Mouse (Mus musculus) intestine, embryonic 16.5 days (tissue): ENCODE results near the gene Sema6d. TPM values are rescaled to one million over a fixed set of nuclear protein-coding genes. Genes with fewer than 3 reads are reported as not detected.

Experiments used
- ATAC-seq: fragments of 200-750 bp; cut with Nextera tagmentation; 2 replicates; pipeline ENCODE4 v1.8.0; 2017; ENCODE audit warnings: moderate TSS enrichment, moderate library complexity
- H3K27ac ChIP-seq: fragments of 300-500 bp; sonication (generic); 2 replicates; pipeline ENCODE4 v1.5.1; 2014; ENCODE audit warnings: mild to moderate bottlenecking, low read length
- H3K27me3 ChIP-seq: fragments of 300-500 bp; sonication (generic); replicated peaks from 2 replicates; pipeline ENCODE4 v1.6.1; 2014; ENCODE audit warnings: low read length, control low read depth, mixed read lengths; ENCODE audit not compliant: control insufficient read depth, insufficient read depth
- H3K36me3 ChIP-seq: fragments of 300-500 bp; sonication (generic); 2 replicates; pipeline ENCODE4 v1.6.1; 2014; ENCODE audit warnings: low read length, control low read depth; ENCODE audit not compliant: control insufficient read depth, insufficient read depth
- H3K4me1 ChIP-seq: fragments of 300-500 bp; sonication (generic); 2 replicates; pipeline ENCODE4 v1.6.1; 2014; ENCODE audit warnings: low read length, control low read depth, mixed read lengths; ENCODE audit not compliant: control insufficient read depth, insufficient read depth
- H3K4me2 ChIP-seq: fragments of 300-500 bp; sonication (generic); 2 replicates; pipeline ENCODE4 v1.6.1; 2014; ENCODE audit warnings: low read depth, low read length, control low read depth
- H3K4me3 ChIP-seq: fragments of 300-500 bp; sonication (generic); 2 replicates; pipeline ENCODE4 v1.5.1; 2014; ENCODE audit warnings: mild to moderate bottlenecking, low read length
- H3K9ac ChIP-seq: fragments of 300-500 bp; sonication (generic); 2 replicates; pipeline ENCODE4 v1.6.1; 2014; ENCODE audit warnings: low read depth, low read length
- H3K9me3 ChIP-seq: fragments of 300-500 bp; sonication (generic); 2 replicates; pipeline ENCODE4 v1.6.1; 2016; ENCODE audit warnings: low read length, control low read depth; ENCODE audit not compliant: control insufficient read depth
- WGBS: fragments of 180-500 bp; shearing (Covaris S2); extraction: QIAGEN DNeasy Blood & Tissue Kit; methylation state at CpG from one replicate; pipeline ENCODE4 v1.1.7; 2014; 5-methylcytosine and 5-hydroxymethylcytosine counted together
- polyA plus RNA-seq: library from polyadenylated mRNA; unstranded; fragments of >200 nt; fragmentation: Nextera tagmentation; extraction: Ambion mirVana; gene quantifications from 2 replicates; pipeline ENCODE4 v1.2.1, GENCODE M21; 2015

The Sema6d gene
- polyA plus RNA-seq, 1 experiment from 2014 or later, result 10.9 TPM

DNA sequence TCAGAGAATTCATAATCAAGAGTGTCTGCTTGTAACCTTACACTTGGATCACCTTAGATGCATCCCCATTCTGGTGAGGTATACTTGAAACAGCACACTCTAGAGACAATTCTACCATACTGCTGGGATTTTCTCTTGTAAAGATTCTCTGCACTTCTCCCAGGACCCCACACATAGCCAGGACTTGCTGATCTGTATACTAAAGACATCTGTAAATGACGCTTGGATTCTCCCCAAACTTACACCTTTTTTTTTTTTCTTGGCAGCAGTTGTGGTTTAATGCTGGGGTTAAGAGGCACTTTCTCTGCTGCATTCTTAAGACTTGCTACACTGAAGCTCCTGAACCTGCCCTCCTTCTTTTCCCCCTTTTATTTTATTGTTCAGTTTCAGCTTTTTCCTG, 68.4 kb downstream of the Sema6d start:
- Histone ChIP-seq H3K9ac (no peak overlapping the region), H3K4me1 (no peaks in the 10 kb centered on the region), H3K4me3 (no peak overlapping the region), H3K27me3 (no peaks in the 10 kb centered on the region), H3K4me2 (no peak overlapping the region), H3K36me3 (no peaks in the 10 kb centered on the region), H3K9me3 (no peaks in the 10 kb centered on the region), H3K27ac (no peak overlapping the region)
- ATAC-seq, result no peak
- WGBS, result 36% methylated on average over 1 of the region's 1 CpGs

DNA sequence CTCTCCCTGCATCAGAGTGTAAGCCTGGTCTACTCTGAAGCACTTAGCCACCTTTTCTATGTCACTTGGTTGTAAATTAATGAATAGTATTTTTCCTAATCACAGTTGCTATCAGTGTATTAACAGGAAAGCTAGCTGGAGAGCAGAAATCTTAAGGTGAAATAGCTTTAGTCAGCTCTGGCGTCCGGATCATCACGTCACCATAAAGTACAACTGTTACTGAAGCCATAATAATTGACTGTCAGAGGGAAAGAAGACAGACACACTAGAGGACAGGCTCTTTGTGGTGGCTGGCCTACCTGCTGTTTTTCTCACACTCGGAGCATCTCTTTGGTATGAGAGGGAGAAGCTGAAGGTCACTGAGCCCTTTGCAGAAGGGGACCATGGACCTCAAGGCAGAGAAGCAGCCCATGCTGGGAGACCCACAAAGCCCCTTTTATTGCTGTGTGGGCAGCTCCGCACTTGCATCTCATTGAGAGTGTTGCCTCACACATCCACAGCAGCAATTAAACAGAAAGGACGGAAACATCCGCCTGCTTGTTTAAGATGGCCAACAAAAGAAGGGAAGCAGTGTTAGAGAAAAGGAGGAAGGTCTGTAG, 72.3 kb downstream of the Sema6d start:
- no peak for ATAC-seq
- Histone ChIP-seq H3K9me3 (no peaks in the 10 kb centered on the region), H3K4me3 (no peak overlapping the region), H3K36me3 (no peaks in the 10 kb centered on the region), H3K27me3 (no peaks in the 10 kb centered on the region), H3K4me2 (no peak overlapping the region), H3K9ac (no peak overlapping the region), H3K27ac (no peak overlapping the region), H3K4me1 (no peaks in the 10 kb centered on the region)
- 55% methylated on average over 7 of the region's 7 CpGs for WGBS

DNA sequence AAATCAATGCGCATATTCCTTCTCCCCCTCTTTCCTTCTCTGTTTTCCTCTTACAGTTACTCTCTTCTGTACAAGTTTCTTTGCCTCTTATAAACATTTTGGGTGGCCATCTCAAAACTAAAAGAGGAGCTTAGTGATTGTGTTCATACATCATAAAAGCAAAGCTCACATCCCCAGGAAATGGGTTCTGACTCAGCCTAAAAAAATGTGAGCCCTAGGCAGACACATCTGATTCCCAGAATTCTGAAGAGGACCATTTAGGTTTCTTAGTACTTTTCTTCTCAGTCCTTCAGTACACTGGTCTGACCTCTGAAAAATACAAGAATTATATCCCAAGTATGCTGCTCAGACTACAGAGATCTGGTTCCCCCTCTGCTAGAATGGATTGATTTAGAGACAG, 78.6 kb downstream of the Sema6d start:
- 81% methylated on average over 1 of the region's 1 CpGs for WGBS
- ATAC-seq, result no peak

DNA sequence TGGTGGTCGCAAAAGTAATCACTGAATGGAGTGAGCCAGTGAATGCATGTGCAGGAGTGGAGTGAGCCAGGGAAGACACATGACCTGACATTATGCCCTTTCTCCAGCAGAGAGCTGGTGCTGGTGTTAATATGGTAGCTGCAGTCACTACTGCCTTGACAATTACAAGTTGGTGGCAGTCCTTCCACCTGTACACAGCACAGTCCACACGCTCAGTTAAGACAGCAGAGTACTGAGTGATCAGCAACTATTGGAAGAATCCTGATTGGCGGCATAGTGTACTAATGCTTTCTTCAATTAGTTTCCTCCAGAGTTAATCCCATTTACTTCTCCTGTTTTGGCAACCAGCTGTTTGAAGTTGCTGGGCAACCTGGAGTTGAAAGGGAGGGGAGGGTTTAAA, 81.9 kb downstream of the Sema6d start:
- Histone ChIP-seq H3K27ac (no peak overlapping the region), H3K9me3 (no peaks in the 10 kb centered on the region), H3K36me3 (no peaks in the 10 kb centered on the region), H3K4me1 (no peaks in the 10 kb centered on the region), H3K4me3 (no peak overlapping the region), H3K4me2 (no peak overlapping the region), H3K27me3 (no peaks in the 10 kb centered on the region), H3K9ac (no peak overlapping the region)
- no peak for ATAC-seq
- WGBS, result 81% methylated on average over 3 of the region's 3 CpGs

More for the DNA sequence above, 78.6 kb downstream of the Sema6d start:
- no peak overlapping the region for H3K4me3 ChIP-seq
- H3K36me3 ChIP-seq, result no peaks in the 10 kb centered on the region
- no peaks in the 10 kb centered on the region for H3K9me3 ChIP-seq
- H3K27me3 ChIP-seq, result no peaks in the 10 kb centered on the region
- H3K4me1 ChIP-seq, result no peaks in the 10 kb centered on the region
- no peak overlapping the region for H3K9ac ChIP-seq
- H3K4me2 ChIP-seq, result no peak overlapping the region
- H3K27ac ChIP-seq, result no peak overlapping the region

- no peaks in the 10 kb centered on the region for H3K9me3 ChIP-seq
- no peaks in the 10 kb centered on the region for H3K36me3 ChIP-seq
- ATAC-seq, result no peak
- 40% methylated on average over 1 of the region's 1 CpGs for WGBS
- no peak overlapping the region for H3K9ac ChIP-seq
- no peak overlapping the region for H3K4me3 ChIP-seq
- H3K27ac ChIP-seq, result no peak overlapping the region
- no peaks in the 10 kb centered on the region for H3K27me3 ChIP-seq
- no peaks in the 10 kb centered on the region for H3K4me1 ChIP-seq
- no peak overlapping the region for H3K4me2 ChIP-seq
These were observed 86.5 kb downstream of the Sema6d start for GRCm38 (mm10) chr2:124176265-124176664.

DNA sequence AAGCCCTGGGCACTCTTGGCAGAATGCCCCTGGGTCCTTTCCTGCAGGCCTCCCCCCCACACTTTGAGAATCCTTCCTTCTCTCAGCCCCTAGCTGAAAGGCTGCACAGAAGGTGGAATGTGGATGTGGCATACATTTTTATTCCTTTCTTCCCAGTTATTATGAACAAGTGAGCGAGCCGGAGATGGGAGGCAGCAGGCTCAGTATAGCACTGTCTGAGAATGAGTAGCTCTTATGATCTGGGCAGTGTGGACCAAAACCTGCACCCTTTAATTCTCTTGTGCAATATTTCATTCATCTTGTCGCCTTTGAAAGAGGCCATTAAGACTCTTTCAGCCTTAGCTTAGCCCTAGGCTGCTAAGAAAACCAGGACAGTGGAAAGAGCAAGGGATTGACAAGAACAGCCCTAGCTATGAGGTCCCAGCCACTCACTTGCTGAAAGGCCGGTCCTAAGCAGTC, 87.0 kb downstream of the Sema6d start:
- WGBS, result 72% methylated on average over 4 of the region's 4 CpGs
- no peaks in the 10 kb centered on the region for H3K36me3 ChIP-seq

DNA sequence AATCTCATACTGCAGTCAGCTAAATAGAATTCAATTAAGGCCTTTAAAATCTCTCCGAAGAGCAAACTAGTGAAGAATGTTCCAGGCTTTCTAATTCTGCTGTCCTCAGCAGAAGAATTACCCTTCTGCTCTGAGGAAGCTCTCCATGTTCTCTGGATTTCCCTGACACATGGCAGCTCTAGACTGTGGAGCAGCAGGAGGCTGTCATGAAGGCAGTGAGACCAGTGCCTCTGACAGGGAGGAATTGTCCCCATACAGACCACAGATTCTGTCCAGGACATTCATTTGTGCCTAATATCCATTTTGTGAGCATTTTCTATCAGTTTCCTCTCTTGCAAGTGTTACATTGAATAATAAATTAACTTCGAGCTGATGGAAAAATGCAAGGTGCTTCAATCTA, 99.5 kb downstream of the Sema6d start:
- 92% methylated on average over 2 of the region's 2 CpGs for WGBS
- H3K4me2 ChIP-seq, result no peak overlapping the region

More for the DNA sequence above, 87.0 kb downstream of the Sema6d start:
- Histone ChIP-seq H3K9ac (no peak overlapping the region), H3K4me2 (no peak overlapping the region), H3K9me3 (no peaks in the 10 kb centered on the region), H3K4me1 (no peaks in the 10 kb centered on the region), H3K27me3 (no peaks in the 10 kb centered on the region), H3K4me3 (no peak overlapping the region), H3K27ac (no peak overlapping the region)
- no peak for ATAC-seq

DNA sequence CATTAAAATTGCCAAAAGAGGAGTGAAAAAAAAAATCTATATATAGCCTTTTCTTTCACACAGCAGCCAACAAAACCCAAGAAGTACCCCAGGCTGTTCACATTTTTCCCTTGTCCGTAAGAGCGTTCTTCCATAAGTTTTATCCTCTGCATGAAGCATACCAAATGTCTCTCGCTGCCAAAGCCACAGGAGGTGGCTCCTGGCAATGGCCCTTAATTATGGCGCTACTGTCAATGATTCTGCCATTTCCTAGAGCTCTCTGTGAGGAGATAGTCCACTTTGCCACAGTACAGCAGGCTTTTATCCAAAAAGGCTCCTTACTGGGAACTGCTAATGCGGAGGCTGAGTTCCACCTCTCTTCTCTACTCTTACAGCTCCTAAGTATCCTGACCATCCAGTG, 104.3 kb downstream of the Sema6d start:
- Histone ChIP-seq H3K36me3 (no peaks in the 10 kb centered on the region), H3K9me3 (no peaks in the 10 kb centered on the region), H3K4me1 (no peaks in the 10 kb centered on the region), H3K27ac (no peak overlapping the region), H3K4me2 (no peak overlapping the region), H3K9ac (no peak overlapping the region), H3K4me3 (no peak overlapping the region), H3K27me3 (no peaks in the 10 kb centered on the region)
- no peak for ATAC-seq
- WGBS, result 83% methylated on average over 5 of the region's 5 CpGs

More for the DNA sequence above, 99.5 kb downstream of the Sema6d start:
- H3K36me3 ChIP-seq, result no peaks in the 10 kb centered on the region
- no peak overlapping the region for H3K9ac ChIP-seq
- H3K4me1 ChIP-seq, result no peaks in the 10 kb centered on the region
- no peak overlapping the region for H3K4me3 ChIP-seq
- H3K27me3 ChIP-seq, result no peaks in the 10 kb centered on the region
- H3K27ac ChIP-seq, result no peak overlapping the region
- H3K9me3 ChIP-seq, result no peaks in the 10 kb centered on the region
- ATAC-seq, result no peak

GRCm38 (mm10) chr2:124201493-124201892, 111.7 kb downstream of the Sema6d start:
- no peaks in the 10 kb centered on the region for H3K4me1 ChIP-seq
- no peak overlapping the region for H3K9ac ChIP-seq
- no peaks in the 10 kb centered on the region for H3K27me3 ChIP-seq
- ATAC-seq, result no peak
- 83% methylated on average over 5 of the region's 5 CpGs for whole genome bisulfite sequencing
- no peaks in the 10 kb centered on the region for H3K36me3 ChIP-seq
- H3K4me2 ChIP-seq, result no peak overlapping the region
- no peak overlapping the region for H3K27ac ChIP-seq
- no peaks in the 10 kb centered on the region for H3K9me3 ChIP-seq
- H3K4me3 ChIP-seq, result no peak overlapping the region

- Histone ChIP-seq H3K9me3 (no peaks in the 10 kb centered on the region), H3K36me3 (no peaks in the 10 kb centered on the region), H3K4me3 (no peak overlapping the region), H3K27ac (no peak overlapping the region), H3K4me2 (no peak overlapping the region), H3K4me1 (no peaks in the 10 kb centered on the region), H3K9ac (no peak overlapping the region), H3K27me3 (no peaks in the 10 kb centered on the region)
- no peak for ATAC-seq
- 44% methylated on average over 4 of the region's 4 CpGs for WGBS
These were observed 112.8 kb downstream of the Sema6d start for GRCm38 (mm10) chr2:124202475-124202990.
